Mouse (Mus musculus): ENCODE measurements around the gene Gm21149. TPM values are rescaled to one million over a fixed set of nuclear protein-coding genes. Genes with fewer than 3 reads are reported as not detected.
"Not testable (repeated sequence)": the region's sequence is repeated elsewhere in the genome, so short reads cannot be mapped to it uniquely, and the experiment has no call there.

The Gm21149 gene
- polyA plus RNA-seq, 1 experiment from 2014 or later, result not detected

- ATAC-seq (replicated peaks), result peak; percentile 73; the same call in 1 of the 2 replicates
- H3K9ac ChIP-seq (replicated peaks); H3K27ac ChIP-seq (replicated peaks); H3K27me3 ChIP-seq; H3K4me1 ChIP-seq; H3K36me3 ChIP-seq; H3K4me2 ChIP-seq (replicated peaks); H3K4me3 ChIP-seq: not testable (repeated sequence)
- H3K9me3 ChIP-seq, result peaks cover 21% of the 10 kb centered on the region
- 32% methylated on average over 5 of the region's 5 CpGs for WGBS
Observed at GRCm38 (mm10) chr5:15498774-15499400, 22.6 kb upstream of the Gm21149 start.

- not testable (repeated sequence) for ATAC-seq (replicated peaks); H3K4me2 ChIP-seq (replicated peaks); H3K27ac ChIP-seq (replicated peaks); H3K4me1 ChIP-seq; H3K27me3 ChIP-seq; H3K9ac ChIP-seq (replicated peaks); H3K36me3 ChIP-seq; H3K4me3 ChIP-seq
- WGBS, result 70% methylated on average over 3 of the region's 3 CpGs
- H3K9me3 ChIP-seq, result peaks cover 21% of the 10 kb centered on the region
Observed at GRCm38 (mm10) chr5:15498350-15498749, 22.0 kb upstream of the Gm21149 start.

- H3K4me3 ChIP-seq; H3K27ac ChIP-seq (replicated peaks); H3K4me1 ChIP-seq; H3K36me3 ChIP-seq; H3K4me2 ChIP-seq (replicated peaks); H3K27me3 ChIP-seq; ATAC-seq (replicated peaks); H3K9ac ChIP-seq (replicated peaks): not testable (repeated sequence)
- peaks cover 12% of the 10 kb centered on the region; the same call in 1 of the 2 replicates for H3K9me3 ChIP-seq
- WGBS, result 58% methylated on average over 2 of the region's 2 CpGs
Observed at GRCm38 (mm10) chr5:15490934-15491333, 14.6 kb upstream of the Gm21149 start.

- Histone ChIP-seq H3K27ac (replicated peaks) (no peak overlapping the region), H3K27me3 (no peaks in the 10 kb centered on the region), H3K36me3 (no peaks in the 10 kb centered on the region), H3K9ac (replicated peaks) (no peak overlapping the region), H3K9me3 (peaks cover 14% of the 10 kb centered on the region; the same call in 1 of the 2 replicates), H3K4me2 (replicated peaks) (no peak overlapping the region), H3K4me3 (no peak overlapping the region), H3K4me1 (no peaks in the 10 kb centered on the region)
- 0 out of 2 replicates have a peak, but pooled peaks have one; percentile 51 for ATAC-seq (replicated peaks)
- WGBS, result 90% methylated on average over 5 of the region's 5 CpGs
Observed at GRCm38 (mm10) chr5:15488743-15489142, 12.4 kb upstream of the Gm21149 start.

- not testable (repeated sequence) for H3K4me1 ChIP-seq; H3K9ac ChIP-seq (replicated peaks); H3K4me2 ChIP-seq (replicated peaks); H3K4me3 ChIP-seq; H3K36me3 ChIP-seq; H3K27ac ChIP-seq (replicated peaks); H3K27me3 ChIP-seq; ATAC-seq (replicated peaks)
- WGBS, result 23% methylated on average over 2 of the region's 2 CpGs
- H3K9me3 ChIP-seq, result 0 out of 2 replicates have a peak, but pooled peaks cover 13% of the 10 kb centered on the region
Observed at GRCm38 (mm10) chr5:15484616-15485015, 8.3 kb upstream of the Gm21149 start.

- not testable (repeated sequence) for H3K9ac ChIP-seq (replicated peaks); H3K4me2 ChIP-seq (replicated peaks); H3K4me1 ChIP-seq; ATAC-seq (replicated peaks); H3K27me3 ChIP-seq; H3K27ac ChIP-seq (replicated peaks); H3K36me3 ChIP-seq; H3K4me3 ChIP-seq
- 0 out of 2 replicates have a peak, but pooled peaks cover 13% of the 10 kb centered on the region for H3K9me3 ChIP-seq
- WGBS, result 57% methylated on average over 4 of the region's 4 CpGs
Observed at GRCm38 (mm10) chr5:15483576-15483975, 7.3 kb upstream of the Gm21149 start.

GRCm38 (mm10) chr5:15482815-15483214 lies 6.5 kb upstream of the Gm21149 start:
- H3K4me2 ChIP-seq (replicated peaks); H3K4me1 ChIP-seq; H3K4me3 ChIP-seq; H3K27ac ChIP-seq (replicated peaks); H3K9ac ChIP-seq (replicated peaks); H3K27me3 ChIP-seq; H3K36me3 ChIP-seq; ATAC-seq (replicated peaks): not testable (repeated sequence)
- WGBS, result 65% methylated on average over 2 of the region's 2 CpGs
- peaks cover 17% of the 10 kb centered on the region; the same call in 1 of the 2 replicates for H3K9me3 ChIP-seq

- WGBS, result 81% methylated on average over 1 of the region's 1 CpGs
- not testable (repeated sequence) for H3K27ac ChIP-seq (replicated peaks); H3K36me3 ChIP-seq; ATAC-seq (replicated peaks); H3K4me3 ChIP-seq; H3K9ac ChIP-seq (replicated peaks); H3K4me1 ChIP-seq; H3K27me3 ChIP-seq; H3K4me2 ChIP-seq (replicated peaks)
- peaks cover 17% of the 10 kb centered on the region for H3K9me3 ChIP-seq
Observed at GRCm38 (mm10) chr5:15470141-15470540, 6.2 kb downstream of the Gm21149 start.

- H3K27ac ChIP-seq (replicated peaks); H3K36me3 ChIP-seq; H3K4me3 ChIP-seq; ATAC-seq (replicated peaks); H3K9ac ChIP-seq (replicated peaks); H3K4me2 ChIP-seq (replicated peaks); H3K27me3 ChIP-seq; H3K4me1 ChIP-seq: not testable (repeated sequence)
- peaks cover 26% of the 10 kb centered on the region for H3K9me3 ChIP-seq
- WGBS, result 60% methylated on average over 6 of the region's 6 CpGs
Observed at GRCm38 (mm10) chr5:15467768-15468167, 8.6 kb downstream of the Gm21149 start.

- H3K4me2 ChIP-seq (replicated peaks); H3K9ac ChIP-seq (replicated peaks); H3K4me1 ChIP-seq; H3K27me3 ChIP-seq; H3K4me3 ChIP-seq; H3K27ac ChIP-seq (replicated peaks); H3K36me3 ChIP-seq; ATAC-seq (replicated peaks): not testable (repeated sequence)
- 61% methylated on average over 1 of the region's 1 CpGs for WGBS
- H3K9me3 ChIP-seq, result peaks cover 30% of the 10 kb centered on the region
Observed at GRCm38 (mm10) chr5:15466218-15466617, 10.1 kb downstream of the Gm21149 start.

- H3K9ac ChIP-seq (replicated peaks); H3K27ac ChIP-seq (replicated peaks); H3K36me3 ChIP-seq; H3K4me2 ChIP-seq (replicated peaks); ATAC-seq (replicated peaks); H3K4me1 ChIP-seq; H3K27me3 ChIP-seq; H3K4me3 ChIP-seq: not testable (repeated sequence)
- peaks cover 39% of the 10 kb centered on the region for H3K9me3 ChIP-seq
- WGBS, result 48% methylated on average over 2 of the region's 2 CpGs
Observed at GRCm38 (mm10) chr5:15463561-15463960, 12.8 kb downstream of the Gm21149 start.

- H3K9me3 ChIP-seq, result peaks cover 37% of the 10 kb centered on the region
Observed at GRCm38 (mm10) chr5:15461613-15462012, 14.7 kb downstream of the Gm21149 start.

More at GRCm38 (mm10) chr5:15461613-15462012, 14.7 kb downstream of the Gm21149 start:
- not testable (repeated sequence) for H3K27ac ChIP-seq (replicated peaks); H3K36me3 ChIP-seq; H3K4me1 ChIP-seq; H3K27me3 ChIP-seq; H3K4me3 ChIP-seq; H3K4me2 ChIP-seq (replicated peaks); ATAC-seq (replicated peaks); H3K9ac ChIP-seq (replicated peaks)
- WGBS, result 58% methylated on average over 8 of the region's 8 CpGs
